Mouse (Mus musculus): Measurements from ENCODE around the gene Hist1h2bq. TPM values are rescaled to one million over a fixed set of nuclear protein-coding genes. Genes with fewer than 3 reads are reported as not detected.
"Not testable (repeated sequence)": the region's sequence is repeated elsewhere in the genome, so short reads cannot be mapped to it uniquely, and the experiment has no call there.

Hist1h2bq gene
- 21.3 and 25.2 TPM in 2 replicates for polyA plus RNA-seq (2014; fragmentation: Nextera tagmentation; extraction: Ambion mirVana)

DNA sequence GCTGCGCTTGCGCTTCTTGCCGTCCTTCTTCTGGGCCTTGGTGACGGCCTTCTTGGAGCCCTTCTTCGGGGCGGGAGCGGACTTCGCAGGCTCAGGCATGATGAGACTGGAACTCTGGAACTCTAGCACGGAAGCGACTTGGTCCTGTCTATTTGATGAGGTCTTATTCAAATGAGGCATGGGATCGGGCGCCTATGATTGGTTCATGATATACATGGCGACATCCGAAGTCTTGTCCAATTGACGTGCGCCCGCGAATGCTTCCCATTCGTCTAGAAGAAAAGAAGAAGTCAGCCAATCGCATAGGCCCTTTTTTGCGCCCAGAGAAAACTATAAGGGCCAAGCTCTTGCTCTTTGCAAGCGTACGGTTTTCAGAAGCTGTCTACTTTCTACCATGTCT, at the start of gene Hist1h2bq, which contains the start of gene Hist1h2ao:
Gene Hist1h2bq, minus strand, starts transcription at position 125 of the 400 bp plus-strand sequence.
Gene Hist1h2ao, plus strand, starts transcription at position 393 of the 400 bp plus-strand sequence.
- H3K9me3 ChIP-seq (ENCODE audit: control insufficient read depth, low read length); H3K36me3 ChIP-seq (ENCODE audit: control insufficient read depth, insufficient read depth, low read length); H3K27ac ChIP-seq (replicated peaks; ENCODE audit: low read depth, low read length); H3K4me2 ChIP-seq (ENCODE audit: low read depth, severe bottlenecking); DNase-seq (ENCODE audit: low spot score); H3K4me1 ChIP-seq (ENCODE audit: control insufficient read depth, insufficient read depth, low read length); H3K27me3 ChIP-seq (ENCODE audit: control insufficient read depth, insufficient read depth, low read length); H3K9ac ChIP-seq (ENCODE audit: low read length); H3K4me3 ChIP-seq (ENCODE audit: low read depth, low read length): not testable (repeated sequence)
- ATAC-seq (ENCODE audit: insufficient number of reproducible peaks, low FRiP score, low TSS enrichment, low read depth): peak; percentile 96
- whole genome bisulfite sequencing: no CpG with 5 or more reads among the region's 23 CpGs

DNA sequence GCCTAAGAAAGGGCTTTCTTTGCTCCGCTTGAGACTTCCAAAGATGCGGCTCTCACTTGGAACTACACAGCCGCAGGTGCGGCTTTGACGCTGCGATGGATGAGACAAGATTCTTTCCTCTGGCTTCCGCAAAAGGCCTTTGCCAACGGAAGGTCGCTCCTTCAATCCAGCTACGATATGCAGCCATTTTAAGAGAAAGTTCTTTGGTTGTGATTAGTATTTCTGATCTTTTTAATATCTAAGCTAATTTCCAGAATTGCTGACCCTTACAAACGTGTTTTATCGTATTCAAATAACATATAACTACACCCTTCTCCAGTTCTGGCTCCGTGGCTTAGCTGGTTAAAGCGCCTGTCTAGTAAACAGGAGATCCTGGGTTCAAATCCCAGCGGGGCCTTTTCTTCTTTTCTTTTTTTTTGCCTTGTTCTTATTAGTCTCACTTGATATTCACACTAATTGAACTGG, 45.7 kb upstream of the Hist1h2bq start:
- Histone ChIP-seq H3K9me3 (ENCODE audit: control insufficient read depth, low read length) (no peaks in the 10 kb centered on the region), H3K36me3 (ENCODE audit: control insufficient read depth, insufficient read depth, low read length) (no peaks in the 10 kb centered on the region), H3K4me2 (ENCODE audit: low read depth, severe bottlenecking) (peak overlapping the region; percentile 26), H3K4me3 (ENCODE audit: low read depth, low read length) (peak overlapping the region; percentile 32), H3K27ac (replicated peaks; ENCODE audit: low read depth, low read length) (no peak overlapping the region), H3K27me3 (ENCODE audit: control insufficient read depth, insufficient read depth, low read length) (no peaks in the 10 kb centered on the region), H3K9ac (ENCODE audit: low read length) (no peak overlapping the region), H3K4me1 (ENCODE audit: control insufficient read depth, insufficient read depth, low read length) (no peaks in the 10 kb centered on the region)
- ATAC-seq (ENCODE audit: insufficient number of reproducible peaks, low FRiP score, low TSS enrichment, low read depth) (no peak), DNase-seq (ENCODE audit: low spot score) (peak; percentile 74)
- WGBS: under 1% methylated on average over 15 of the region's 15 CpGs

DNA sequence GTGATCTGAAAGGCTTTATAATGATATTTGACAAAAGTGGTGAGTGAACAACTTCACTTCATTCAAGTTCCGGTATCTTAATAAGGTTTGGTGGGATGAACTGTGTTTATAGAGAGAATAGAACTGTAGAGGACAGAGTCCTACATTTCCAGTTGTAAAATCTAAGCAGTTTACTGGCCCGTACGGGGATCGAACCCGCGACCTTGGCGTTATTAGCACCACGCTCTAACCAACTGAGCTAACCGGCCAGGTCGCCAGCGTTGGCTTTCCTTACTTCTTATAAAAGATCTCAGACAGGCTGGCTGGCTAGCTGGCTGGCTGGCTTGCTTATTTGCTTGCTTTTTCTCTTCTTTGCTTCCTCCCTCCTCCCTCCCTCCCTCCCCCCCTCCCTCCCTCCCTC, 45.1 kb upstream of the Hist1h2bq start:
- Histone ChIP-seq H3K9ac (ENCODE audit: low read length) (no peak overlapping the region), H3K27ac (replicated peaks; ENCODE audit: low read depth, low read length) (no peak overlapping the region), H3K9me3 (ENCODE audit: control insufficient read depth, low read length) (no peaks in the 10 kb centered on the region), H3K4me3 (ENCODE audit: low read depth, low read length) (peak overlapping the region; percentile 32), H3K27me3 (ENCODE audit: control insufficient read depth, insufficient read depth, low read length) (no peaks in the 10 kb centered on the region), H3K4me2 (ENCODE audit: low read depth, severe bottlenecking) (peak overlapping the region; percentile 26; the same call in 1 of the 2 replicates), H3K36me3 (ENCODE audit: control insufficient read depth, insufficient read depth, low read length) (no peaks in the 10 kb centered on the region), H3K4me1 (ENCODE audit: control insufficient read depth, insufficient read depth, low read length) (no peaks in the 10 kb centered on the region)
- ATAC-seq (ENCODE audit: insufficient number of reproducible peaks, low FRiP score, low TSS enrichment, low read depth): no peak
- WGBS: 1% methylated on average over 11 of the region's 11 CpGs
- DNase-seq (ENCODE audit: low spot score): peak; percentile 92

DNA sequence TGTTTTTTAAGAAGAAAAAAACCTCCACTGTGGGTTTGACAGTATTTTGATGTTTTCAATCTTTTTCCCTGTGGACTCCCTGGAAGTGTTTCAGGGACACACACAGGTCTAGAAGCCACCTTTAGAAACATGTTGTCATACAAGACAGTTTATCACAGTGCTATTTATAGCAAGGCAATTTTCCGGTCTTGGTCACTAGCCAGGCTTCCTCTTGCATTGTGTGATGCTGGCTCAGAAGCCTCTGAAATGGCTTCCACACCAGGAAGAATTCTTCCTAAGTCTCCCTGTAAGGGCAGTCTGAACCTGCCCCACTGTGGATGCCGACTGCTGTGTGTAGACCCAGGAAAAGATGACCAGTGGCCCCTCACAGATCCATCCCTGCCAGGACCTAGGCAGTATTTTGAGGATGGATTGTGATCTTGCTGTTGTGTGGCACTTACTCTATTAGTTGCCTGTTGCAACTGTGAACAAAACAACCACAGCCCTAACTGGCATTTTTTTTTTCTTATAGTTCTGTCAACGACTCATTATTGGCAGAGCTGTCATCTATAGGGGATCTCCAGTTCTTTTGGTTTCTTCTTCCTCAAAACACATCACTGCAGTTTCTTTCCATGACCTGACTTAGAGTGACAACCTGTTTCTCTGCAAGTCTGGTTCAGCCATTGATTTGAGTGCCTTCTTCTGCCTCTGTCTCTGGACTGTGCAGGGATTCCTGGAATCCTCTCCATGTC, 42.4 kb upstream of the Hist1h2bq start:
- no peak for DNase-seq (ENCODE audit: low spot score)
- H3K36me3 ChIP-seq (ENCODE audit: control insufficient read depth, insufficient read depth, low read length): no peaks in the 10 kb centered on the region
- ATAC-seq (ENCODE audit: insufficient number of reproducible peaks, low FRiP score, low TSS enrichment, low read depth): no peak
- WGBS: 71% methylated on average over 3 of the region's 3 CpGs
- H3K27ac ChIP-seq (replicated peaks; ENCODE audit: low read depth, low read length): no peak overlapping the region
- no peaks in the 10 kb centered on the region for H3K4me1 ChIP-seq (ENCODE audit: control insufficient read depth, insufficient read depth, low read length)
- H3K27me3 ChIP-seq (ENCODE audit: control insufficient read depth, insufficient read depth, low read length): no peaks in the 10 kb centered on the region
- H3K9me3 ChIP-seq (ENCODE audit: control insufficient read depth, low read length): no peaks in the 10 kb centered on the region
- H3K4me3 ChIP-seq (ENCODE audit: low read depth, low read length): no peak overlapping the region
- H3K4me2 ChIP-seq (ENCODE audit: low read depth, severe bottlenecking): no peak overlapping the region
- H3K9ac ChIP-seq (ENCODE audit: low read length): no peak overlapping the region

DNA sequence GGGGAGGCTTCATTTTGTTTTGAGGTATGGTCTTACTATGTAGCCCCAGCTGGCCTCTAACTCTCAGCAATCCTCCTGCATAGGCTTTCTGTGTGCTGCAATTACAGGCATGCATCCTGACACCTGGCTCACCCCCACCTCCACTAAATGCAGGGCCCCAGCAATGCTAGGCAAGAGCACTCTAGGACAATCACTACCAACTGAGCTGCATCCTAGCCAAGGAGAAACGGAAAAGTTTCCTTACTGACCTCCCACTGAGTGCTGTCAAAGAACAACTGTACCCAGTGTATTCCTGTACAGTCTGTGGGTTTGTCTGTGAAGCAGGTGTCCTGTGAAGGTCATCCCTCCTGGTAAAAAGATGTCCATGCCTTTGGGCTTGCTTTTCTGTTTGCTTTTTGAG, 40.7 kb upstream of the Hist1h2bq start:
- 35% methylated on average over 1 of the region's 1 CpGs for WGBS
- not testable (repeated sequence) for H3K27me3 ChIP-seq (ENCODE audit: control insufficient read depth, insufficient read depth, low read length); ATAC-seq (ENCODE audit: insufficient number of reproducible peaks, low FRiP score, low TSS enrichment, low read depth)

DNA sequence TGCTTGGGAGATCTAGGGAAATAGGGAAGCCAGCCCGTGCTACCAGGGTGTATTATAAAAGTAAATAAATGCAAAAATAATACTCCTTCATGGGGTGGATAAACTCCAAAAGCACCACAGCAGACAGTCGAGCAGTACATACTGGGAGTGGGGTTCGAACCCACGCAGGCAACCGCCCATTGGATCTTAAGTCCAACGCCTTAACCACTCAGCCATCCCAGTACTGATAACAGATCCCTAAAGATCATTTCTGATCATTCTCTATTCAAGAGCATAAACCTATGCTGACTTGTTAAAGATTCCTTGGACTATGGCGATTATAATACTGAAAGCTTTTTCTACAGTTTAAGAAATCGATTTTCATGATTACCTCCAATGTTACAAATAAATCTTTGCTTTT, 37.9 kb upstream of the Hist1h2bq start:
- 13% methylated on average over 8 of the region's 8 CpGs for WGBS
- ATAC-seq (ENCODE audit: insufficient number of reproducible peaks, low FRiP score, low TSS enrichment, low read depth): no peak
- Histone ChIP-seq H3K4me3 (ENCODE audit: low read depth, low read length) (no peak overlapping the region), H3K9me3 (ENCODE audit: control insufficient read depth, low read length) (no peaks in the 10 kb centered on the region), H3K9ac (ENCODE audit: low read length) (no peak overlapping the region), H3K27ac (replicated peaks; ENCODE audit: low read depth, low read length) (no peak overlapping the region), H3K4me1 (ENCODE audit: control insufficient read depth, insufficient read depth, low read length) (no peaks in the 10 kb centered on the region), H3K4me2 (ENCODE audit: low read depth, severe bottlenecking) (no peak overlapping the region), H3K36me3 (ENCODE audit: control insufficient read depth, insufficient read depth, low read length) (no peaks in the 10 kb centered on the region), H3K27me3 (ENCODE audit: control insufficient read depth, insufficient read depth, low read length) (no peaks in the 10 kb centered on the region)
- DNase-seq (ENCODE audit: low spot score): peak; percentile 47

More for the DNA sequence above, 40.7 kb upstream of the Hist1h2bq start:
- H3K4me2 ChIP-seq (ENCODE audit: low read depth, severe bottlenecking); H3K4me1 ChIP-seq (ENCODE audit: control insufficient read depth, insufficient read depth, low read length); H3K27ac ChIP-seq (replicated peaks; ENCODE audit: low read depth, low read length); H3K9ac ChIP-seq (ENCODE audit: low read length); H3K9me3 ChIP-seq (ENCODE audit: control insufficient read depth, low read length); H3K36me3 ChIP-seq (ENCODE audit: control insufficient read depth, insufficient read depth, low read length); H3K4me3 ChIP-seq (ENCODE audit: low read depth, low read length); DNase-seq (ENCODE audit: low spot score): not testable (repeated sequence)

DNA sequence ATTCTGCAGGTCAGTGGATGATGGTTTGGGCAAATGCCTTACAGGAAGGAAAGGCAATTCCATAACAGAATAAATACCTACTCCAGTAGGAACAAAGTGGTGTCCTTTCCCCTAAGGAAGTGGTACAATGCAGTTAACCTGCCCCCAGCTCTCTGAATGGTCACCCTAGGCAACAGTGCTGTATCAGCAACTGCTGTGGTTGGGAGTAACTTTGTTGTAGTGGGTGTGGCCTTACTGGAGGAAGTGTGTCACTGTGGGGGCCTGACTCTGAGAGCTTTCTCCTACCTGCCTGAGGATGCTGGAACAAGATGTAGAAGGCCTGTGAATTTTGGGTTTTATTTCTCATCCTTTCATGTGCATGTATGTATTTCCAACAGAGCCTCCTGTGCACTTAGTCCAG, 36.4 kb upstream of the Hist1h2bq start:
- not testable (repeated sequence) for H3K9me3 ChIP-seq (ENCODE audit: control insufficient read depth, low read length); DNase-seq (ENCODE audit: low spot score); H3K27ac ChIP-seq (replicated peaks; ENCODE audit: low read depth, low read length); H3K4me2 ChIP-seq (ENCODE audit: low read depth, severe bottlenecking); H3K9ac ChIP-seq (ENCODE audit: low read length); ATAC-seq (ENCODE audit: insufficient number of reproducible peaks, low FRiP score, low TSS enrichment, low read depth); H3K36me3 ChIP-seq (ENCODE audit: control insufficient read depth, insufficient read depth, low read length); H3K4me1 ChIP-seq (ENCODE audit: control insufficient read depth, insufficient read depth, low read length); H3K27me3 ChIP-seq (ENCODE audit: control insufficient read depth, insufficient read depth, low read length); H3K4me3 ChIP-seq (ENCODE audit: low read depth, low read length)

DNA sequence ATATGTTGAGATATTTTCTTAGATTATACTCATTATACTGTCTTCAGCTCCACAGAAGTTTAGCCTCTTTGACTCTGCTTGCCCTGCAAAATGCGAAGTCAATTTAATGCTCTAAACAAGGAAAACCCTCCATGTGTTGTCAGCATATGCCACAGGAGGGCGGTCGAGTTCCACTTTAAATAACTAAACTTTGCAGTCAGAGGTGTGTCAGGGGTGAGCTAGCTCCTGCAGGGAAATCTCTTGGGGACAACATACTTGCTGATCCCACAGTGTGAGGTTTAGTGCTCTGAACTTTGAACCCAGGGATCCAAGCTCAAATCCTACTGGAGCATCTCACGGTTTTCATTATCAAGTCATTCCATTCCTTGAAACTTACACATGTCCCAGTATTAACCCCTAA, 30.5 kb upstream of the Hist1h2bq start:
- WGBS: no CpG with 5 or more reads among the region's 4 CpGs
- H3K9me3 ChIP-seq (ENCODE audit: control insufficient read depth, low read length); DNase-seq (ENCODE audit: low spot score); H3K4me2 ChIP-seq (ENCODE audit: low read depth, severe bottlenecking); H3K4me1 ChIP-seq (ENCODE audit: control insufficient read depth, insufficient read depth, low read length); H3K27ac ChIP-seq (replicated peaks; ENCODE audit: low read depth, low read length); H3K9ac ChIP-seq (ENCODE audit: low read length); H3K27me3 ChIP-seq (ENCODE audit: control insufficient read depth, insufficient read depth, low read length); H3K4me3 ChIP-seq (ENCODE audit: low read depth, low read length); H3K36me3 ChIP-seq (ENCODE audit: control insufficient read depth, insufficient read depth, low read length): not testable (repeated sequence)
- peak; percentile 81 for ATAC-seq (ENCODE audit: insufficient number of reproducible peaks, low FRiP score, low TSS enrichment, low read depth)

Data from limb, embryonic 11.5 days (tissue).